Mouse (Mus musculus) Muller cell, postnatal 12 days (primary cell): ENCODE data around the gene Xpo6.
A peak's percentile ranks its signal among the peaks of the same experiment; 100 is the strongest.

Source experiments
- DNase-seq: peaks from one replicate; pipeline ENCODE4 v3.0.0-alpha.2; 2015; ENCODE audit errors: inconsistent ontology term

Gene Xpo6

DNA sequence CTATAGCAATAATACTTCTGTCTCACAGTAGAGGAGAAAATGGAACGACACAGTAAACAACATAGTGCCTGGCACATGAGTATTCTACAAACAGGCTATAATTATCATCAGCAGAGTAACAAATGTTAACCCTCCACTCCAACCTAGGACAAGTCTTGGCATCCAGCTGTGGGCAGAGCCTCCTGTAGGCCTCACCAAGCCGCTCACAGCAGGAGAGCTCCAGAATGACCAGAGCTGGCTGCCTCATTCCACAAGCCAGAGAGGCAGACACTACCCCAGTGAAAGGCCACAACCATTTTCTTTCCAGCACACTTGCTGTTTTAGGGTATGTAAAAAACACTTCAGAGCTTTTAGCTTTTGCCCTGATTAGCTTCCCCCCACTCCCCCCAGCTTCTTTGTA, 72.6 kb downstream of the Xpo6 start:
- no peak for DNase-seq

DNA sequence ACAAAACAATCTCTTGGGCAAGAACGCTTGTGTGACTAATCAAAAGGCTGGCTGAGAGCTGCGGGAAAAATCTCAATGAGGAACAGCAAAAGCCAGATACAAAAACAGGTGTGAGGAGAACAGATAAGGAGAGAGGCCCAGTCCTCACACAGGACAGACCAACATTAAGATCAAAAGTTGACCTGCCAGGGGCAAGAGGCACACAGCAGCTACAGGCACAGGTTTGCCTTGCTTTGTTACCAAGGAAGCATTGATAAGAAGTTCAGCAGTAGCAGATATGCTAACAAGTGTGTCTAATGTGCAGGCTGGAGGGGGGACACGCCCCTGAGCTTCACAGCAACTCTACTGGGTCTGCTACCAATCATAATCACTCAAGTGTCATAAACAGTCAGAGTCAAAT, 73.8 kb downstream of the Xpo6 start:
- DNase-seq, result no peak

DNA sequence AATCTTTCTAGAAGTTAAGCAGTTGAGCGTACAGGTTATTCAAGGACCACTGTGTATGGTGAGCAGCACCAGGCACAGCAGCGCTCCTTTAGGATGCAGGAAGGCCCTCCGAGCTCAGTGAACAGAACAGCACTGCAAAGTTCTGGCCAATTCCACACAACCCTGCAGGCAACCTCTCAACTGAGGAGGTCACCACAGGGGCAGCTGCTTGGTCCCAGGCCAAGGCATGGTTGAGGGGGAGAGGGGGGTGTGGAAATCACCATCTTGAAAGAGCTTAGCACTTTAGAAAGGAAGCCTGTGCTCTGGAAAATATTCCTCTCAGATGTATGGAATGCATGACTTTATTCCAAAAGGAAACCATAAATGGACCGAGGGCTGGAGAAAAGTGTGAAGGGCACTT, 78.8 kb downstream of the Xpo6 start:
- peak; percentile 40 for DNase-seq

DNA sequence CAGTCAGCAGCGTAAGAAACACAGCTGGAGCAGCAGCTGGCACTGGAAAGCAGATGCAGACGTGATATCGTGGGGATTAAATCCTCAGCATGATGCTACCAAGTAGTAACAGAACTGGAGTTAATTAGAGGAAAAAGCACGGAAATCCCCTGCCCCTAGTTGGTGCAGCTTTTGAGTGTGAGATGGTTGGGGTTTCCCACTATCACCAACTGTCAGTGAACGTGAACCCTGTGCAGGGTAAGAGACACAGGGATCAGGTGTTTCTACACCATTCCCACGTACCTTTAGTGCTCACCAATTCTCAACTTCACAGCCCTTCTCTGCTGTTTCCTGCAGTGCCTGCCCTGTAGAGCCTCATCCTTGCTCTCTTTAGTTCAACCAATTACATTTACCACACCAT, 80.5 kb downstream of the Xpo6 start:
- DNase-seq, result no peak

DNA sequence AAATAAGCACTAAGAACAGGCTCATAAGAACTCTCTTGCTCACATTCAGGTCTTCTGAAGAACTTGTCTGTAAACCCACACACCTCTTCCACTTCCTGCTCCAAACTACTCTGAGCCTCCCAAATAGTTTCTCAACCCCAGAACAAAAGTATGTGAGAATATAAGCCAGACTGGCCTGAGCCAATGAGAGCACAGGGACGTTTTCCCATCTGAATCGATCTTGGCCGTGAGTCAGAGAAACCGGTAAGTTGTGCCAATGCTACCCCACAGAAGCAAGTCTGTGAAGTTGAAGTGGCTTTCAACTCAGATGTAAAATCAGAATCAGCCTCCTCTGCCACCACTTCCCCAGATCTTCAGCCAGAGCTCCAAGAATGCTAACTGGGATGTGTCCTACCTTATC, 87.0 kb downstream of the Xpo6 start:
- no peak for DNase-seq

DNA sequence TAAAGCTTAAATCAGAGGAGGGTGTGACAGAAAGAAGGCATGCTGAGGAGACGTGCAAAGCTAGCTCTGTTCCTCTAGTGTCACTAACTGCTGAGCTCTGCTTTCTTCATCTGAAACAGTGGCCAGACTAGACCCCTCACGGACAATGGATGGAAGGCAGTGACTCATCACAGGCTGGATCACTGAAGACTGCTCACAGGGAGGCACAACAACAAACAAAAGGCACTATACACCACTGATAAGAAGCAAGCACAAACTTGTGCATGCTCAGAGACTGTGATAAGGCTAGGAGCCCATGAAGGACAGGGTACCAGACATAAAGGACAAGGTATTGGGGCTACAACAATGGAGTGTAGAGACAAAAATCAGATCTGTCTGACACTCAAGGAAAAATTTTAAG, 89.1 kb downstream of the Xpo6 start:
- no peak for DNase-seq

DNA sequence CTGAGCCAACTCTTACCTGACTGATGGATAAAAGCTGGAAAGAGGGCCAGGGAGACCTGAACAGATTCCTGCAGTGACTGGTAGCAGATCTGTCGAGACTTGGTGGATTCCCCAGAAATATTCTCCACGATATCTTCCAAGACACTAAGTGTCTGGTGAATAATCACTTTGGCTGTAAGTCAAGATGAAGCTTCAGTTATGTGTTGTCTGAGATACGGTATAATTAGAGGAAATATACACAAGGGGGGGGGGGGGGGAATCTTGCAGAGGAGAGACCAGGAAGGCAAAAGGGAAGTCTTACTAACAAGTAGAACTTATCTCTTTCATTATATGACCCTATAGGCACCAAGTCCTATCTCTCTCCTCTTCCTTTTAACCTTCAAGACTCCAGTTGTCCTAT, 90.4 kb downstream of the Xpo6 start:
- DNase-seq, result no peak

DNA sequence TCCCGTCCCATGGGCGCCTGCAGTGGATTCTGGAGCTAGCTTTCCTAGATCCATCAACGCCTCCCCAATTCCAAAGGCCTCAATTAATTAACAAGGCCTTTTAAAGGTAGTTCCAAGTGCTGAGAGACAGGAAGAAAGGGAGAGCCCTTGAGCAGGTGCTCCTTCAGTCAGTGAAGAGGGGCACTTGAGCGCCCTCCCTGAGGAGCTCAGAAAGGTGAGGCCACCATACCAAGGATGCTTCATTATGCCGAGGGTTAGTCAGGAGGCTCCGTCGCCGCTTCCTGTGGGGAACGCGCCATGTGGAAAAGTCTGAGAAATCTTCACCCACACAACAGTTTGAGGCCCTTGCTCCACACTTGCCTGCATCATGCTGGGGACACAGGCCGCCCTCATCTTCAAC, 99.9 kb downstream of the Xpo6 start:
- no peak for DNase-seq

DNA sequence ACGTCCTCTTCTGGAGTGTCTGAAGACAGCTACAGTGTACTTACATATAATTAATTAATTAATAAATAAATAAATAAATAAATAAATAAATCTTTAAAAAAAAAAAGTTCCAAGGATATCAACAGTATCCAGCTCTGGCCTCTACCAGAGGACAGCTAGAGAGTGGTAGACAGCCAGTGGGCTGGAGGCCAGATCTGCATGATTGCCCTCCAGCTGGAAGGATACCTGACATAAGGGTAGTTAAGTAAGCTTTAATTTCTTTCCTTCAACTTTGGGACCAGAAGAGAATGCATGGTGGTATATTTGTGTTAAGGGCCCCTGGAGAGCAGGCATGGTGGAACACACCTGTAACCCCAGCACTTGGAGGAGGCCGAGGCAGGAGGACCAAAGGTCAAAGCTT, 100.5 kb downstream of the Xpo6 start:
- DNase-seq, result no peak

DNA sequence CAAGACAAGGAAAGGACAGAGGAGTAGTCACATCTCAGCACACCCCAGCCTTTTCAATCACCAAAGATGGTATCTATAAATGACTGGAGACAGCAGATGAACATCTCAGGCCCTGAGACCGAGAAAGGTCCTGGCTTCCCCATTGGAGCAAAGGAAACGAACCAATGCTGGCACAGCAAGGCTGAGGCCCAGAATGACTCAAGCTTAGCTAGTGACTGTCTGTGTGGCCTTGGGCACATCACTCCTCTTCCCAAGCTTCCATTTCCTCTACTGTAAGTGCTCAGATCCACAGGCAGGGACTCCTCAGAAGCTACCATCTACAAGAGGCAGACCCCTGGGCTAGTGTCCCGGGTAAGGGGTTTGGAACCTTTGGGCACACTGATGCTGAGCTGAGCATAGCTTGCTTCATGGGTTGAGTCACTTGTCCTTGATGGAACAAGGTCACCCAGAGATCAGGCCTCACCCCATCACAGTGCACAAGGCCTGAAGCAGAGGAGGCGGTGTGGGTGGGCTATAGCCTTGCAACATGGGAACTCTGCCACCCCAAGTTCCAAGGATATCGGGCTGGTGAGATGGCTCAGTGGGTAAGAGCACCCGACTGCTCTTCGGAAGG, 101.0 kb downstream of the Xpo6 start:
- no peak for DNase-seq

DNA sequence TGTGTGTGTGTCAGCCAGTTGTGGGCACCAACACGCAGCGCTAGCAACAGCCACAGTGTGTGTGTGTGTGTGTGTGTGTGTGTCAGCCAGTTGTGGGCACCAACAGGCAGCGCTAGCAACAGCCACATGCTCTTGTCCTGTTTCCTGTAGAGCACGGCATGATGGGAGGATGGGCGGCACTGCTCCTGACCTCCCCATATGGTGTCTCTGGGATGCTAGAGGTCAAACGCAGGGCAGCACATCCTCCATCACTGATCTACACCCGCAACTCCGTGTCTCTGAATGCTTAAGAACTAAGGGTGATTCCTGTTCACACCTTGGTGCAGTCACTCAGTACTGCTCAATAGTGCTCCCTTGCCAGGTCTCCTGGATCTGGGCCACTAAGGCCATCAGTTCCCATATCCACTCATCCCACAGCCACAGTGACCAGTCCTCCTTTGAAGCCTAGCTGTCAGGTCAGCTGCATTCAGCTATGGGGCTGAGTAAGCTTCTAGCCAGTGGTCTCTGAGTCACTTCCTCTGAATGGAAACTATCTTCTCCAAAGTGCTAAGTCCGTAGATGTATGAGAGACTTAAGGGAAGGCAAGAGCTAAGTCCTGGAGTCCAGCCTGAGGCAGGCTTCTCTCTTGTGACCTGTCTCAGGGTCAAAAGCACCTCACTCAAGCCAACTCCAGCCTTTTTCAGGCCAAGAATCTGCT, 102.9 kb downstream of the Xpo6 start:
- DNase-seq, result peak; percentile 51

DNA sequence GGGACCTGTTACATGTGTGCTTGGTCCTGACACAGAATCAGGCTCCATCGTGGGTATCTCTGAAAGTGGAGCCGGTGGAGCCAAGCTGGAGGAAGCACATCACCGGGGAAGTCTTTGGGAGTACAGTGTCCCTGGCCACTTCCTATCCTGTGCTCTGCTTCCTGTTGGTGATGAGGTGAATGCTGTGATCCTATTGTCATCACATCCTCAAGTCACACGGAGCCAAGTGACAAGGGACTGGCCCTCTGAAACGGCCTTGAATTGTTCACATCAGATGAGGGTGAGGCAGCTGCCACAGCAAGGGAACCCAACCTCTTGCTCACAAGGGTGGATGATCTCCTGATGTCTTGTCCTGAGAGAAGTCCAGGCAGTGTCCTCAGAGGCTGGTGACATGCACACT, 103.7 kb downstream of the Xpo6 start:
- DNase-seq, result no peak

DNA sequence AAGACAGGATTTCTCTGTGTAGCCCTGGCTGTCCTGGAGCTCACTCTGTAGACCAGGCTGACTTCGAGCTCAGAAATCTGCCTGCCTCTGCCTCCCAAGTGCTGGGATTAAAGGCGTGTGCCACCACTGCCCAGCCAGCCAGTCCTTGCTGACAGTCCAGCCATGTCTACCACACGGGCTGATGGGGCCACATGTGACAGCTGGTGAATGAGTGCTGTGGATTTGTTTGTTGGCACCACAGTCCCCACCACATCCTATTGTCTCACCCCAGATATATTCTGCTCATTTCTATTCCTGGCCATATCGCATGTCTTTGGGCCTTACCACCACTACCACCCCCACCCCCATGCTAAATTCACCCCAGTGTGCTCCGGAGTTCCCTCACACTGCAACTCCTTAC, 105.6 kb downstream of the Xpo6 start:
- DNase-seq, result no peak

DNA sequence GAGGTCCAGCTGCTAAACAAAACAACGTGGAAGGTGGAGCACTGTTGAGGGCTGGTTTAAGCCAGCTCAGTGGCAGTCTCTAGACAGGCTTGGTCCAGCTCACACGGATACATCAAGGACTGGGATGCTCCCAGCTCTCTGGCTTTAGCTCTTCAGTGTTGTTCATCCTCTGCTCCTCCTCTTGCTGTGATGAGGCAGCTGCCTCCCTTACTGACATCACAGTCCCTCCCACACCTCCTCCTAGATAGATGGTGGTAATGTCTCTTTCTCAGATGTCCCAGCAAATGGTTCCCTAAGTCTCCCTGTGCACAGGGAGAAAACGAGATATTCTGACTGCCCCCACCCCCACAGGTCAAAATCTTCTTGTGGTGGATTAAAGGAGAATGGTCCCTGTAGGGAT, 107.1 kb downstream of the Xpo6 start:
- DNase-seq, result no peak

DNA sequence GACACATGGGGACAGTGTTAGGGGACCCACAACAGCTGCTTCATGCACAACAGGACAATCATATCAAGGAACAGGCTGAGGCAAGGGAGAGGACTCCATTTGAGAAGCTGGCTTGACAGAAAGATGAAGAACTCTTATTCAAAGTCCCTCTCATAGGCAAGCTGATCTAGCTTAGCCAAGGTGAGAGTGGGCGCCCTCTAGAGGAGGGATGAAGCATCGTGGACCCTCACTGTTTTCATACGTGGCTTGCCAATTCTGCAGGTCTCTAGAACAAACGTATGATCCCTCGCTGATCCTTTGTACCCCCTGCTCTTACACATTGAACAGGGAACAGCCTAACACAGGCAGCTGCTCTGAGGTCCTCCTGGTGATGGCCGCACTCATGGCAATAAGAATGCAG, 110.5 kb downstream of the Xpo6 start:
- DNase-seq, result no peak

DNA sequence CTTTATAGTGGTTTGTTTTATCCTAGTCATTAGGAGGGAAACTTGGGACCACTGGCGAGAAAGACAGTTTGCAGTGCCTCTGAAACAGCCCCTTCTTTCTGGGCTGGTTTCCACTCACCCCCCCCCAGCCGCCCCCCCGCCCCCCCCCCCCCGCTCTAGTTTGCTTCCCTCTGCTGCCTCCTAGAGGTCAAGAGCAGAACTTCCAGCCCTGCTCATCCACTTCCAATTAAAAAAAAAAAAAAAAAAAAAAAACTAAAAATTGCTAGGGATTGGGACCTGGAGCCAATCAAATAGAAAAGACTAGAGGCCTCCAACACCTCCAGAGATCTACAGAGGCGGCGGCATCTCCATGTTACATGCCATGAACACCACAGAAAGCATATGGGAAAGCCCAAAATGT, 112.1 kb downstream of the Xpo6 start:
- DNase-seq, result no peak

DNA sequence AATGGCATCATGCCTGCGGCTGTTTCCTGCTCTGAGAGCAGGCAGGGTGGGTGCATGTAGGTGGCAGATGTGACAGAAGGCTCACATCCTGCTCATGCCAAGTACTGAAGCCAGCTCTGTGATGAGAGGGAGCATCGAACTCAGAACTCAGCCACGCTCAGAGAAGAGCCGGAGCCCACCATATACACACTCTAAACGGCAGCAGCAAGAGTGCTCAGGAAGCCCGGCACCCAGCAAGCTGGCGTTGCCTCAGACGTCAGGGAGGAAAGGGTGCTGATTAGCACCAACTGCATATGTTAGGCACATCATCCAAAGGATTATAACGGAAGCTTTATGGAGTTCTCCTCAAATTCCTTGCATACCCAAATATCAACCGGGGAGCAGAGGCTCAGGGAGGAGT, 112.7 kb downstream of the Xpo6 start:
- DNase-seq, result no peak

DNA sequence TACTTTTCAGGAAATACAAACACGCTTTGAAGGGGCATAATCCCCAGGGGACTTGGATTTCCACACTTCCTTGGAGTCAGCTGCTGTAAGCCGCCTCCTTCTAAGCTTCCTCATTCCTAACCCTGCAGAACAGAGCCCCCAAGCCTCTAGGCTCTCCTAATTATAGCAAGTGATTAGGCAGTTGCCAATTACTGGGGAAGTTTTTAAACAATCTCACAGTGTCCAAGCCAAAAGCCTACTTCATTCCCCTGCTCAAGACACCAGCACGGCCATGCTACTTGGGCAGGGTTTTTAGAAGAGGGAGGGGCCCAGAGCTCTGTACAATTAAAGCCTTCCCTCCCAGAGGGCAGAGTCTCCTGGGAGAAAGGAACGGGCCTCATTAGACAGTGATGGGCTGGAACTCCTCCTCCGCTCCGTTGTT, 114.0 kb downstream of the Xpo6 start:
- DNase-seq, result peak; percentile 72

DNA sequence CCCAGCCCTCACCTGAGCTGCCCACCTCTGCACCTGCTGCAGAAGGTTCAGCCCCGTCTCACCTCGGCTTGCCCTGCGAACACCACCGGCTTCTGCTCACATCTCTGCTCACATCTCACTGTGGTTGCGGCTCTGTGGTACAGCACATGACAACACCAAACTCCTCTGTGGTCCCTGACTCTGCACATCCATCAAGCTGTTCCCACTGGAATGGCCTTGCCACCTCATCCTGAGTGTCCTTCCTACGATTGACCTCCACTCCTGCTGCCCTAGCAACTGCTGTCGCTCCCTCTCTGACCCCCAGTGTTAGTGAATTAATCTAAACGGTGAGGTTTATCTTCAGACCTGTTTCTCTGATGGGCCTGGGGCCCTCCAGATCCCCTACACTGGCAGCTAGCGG, 115.1 kb downstream of the Xpo6 start:
- DNase-seq, result no peak

DNA sequence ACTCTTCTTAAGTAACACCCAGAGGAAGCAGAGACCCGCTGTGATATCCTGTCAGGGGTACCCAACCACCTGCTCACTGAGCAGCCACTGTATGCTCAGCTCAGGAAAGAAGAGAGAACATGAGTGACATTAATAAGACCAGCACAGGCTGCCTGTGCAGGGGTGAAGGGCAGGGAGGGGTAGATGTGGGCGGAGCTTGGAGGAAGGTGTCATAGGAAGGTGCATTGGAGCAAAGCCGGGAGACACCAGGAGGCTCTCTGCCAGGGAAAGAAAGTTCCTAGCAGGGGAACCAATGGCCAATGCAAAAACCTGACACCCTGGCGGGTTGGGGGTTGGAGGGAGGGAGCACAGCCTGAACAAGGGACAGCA, 116.3 kb downstream of the Xpo6 start:
- no peak for DNase-seq

DNA sequence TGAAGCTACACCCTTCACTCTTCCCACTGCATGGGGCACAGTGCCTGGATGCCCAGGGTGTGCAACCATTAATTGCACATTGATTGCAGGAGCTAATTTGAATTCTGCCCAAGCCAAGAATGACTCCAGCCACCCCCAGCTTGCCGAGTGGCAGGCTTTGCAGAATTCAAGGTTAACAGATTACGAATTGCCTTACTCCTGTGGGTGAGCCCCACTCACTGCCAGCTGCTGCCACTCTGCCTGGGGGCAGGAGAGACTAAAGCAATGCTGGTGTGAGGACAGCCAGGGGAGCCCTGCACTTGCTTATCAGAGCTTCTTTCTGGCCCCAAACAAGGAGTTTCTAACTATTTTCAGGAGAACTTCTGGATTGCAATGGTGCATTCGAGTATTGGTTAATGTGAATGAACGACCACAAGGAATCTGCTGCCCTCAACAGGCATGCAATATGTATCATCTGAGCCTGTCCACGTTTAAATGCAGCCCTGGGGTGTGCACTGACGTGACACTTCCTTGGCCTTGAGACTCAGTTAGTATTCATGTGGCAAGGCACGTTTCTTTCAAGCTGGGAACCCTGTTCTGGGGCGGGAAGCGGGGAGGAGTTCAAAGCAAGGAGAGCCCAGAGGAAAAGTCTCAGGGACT, 116.8 kb downstream of the Xpo6 start:
- DNase-seq, result no peak

DNA sequence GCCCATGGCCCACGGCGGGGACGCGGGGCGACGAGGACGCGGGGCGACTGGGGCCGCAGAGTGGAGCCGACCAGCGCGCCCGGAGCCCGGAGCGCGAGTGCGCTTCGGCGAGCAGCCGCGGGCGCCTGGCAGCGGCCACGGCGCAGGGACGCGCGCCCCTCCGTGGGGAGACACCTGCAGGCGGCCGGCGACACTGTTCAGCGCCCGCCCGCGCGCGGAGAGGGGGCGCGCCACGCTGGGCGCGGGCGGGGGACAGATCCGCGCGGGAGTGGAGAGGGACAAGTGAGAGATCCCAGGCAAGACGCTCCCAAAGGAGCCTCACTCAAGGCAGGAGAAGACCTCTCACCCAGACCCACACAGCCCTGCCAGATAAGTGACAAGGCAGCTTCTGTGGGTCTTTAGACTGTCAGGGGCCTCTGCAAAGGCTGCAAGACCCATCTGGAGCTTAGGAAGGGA, 118.0 kb downstream of the Xpo6 start, which contains the start of gene Gsg1l:
Gsg1l (minus strand) TSS at position 126 of the 456 bp plus-strand sequence.
- DNase-seq, result no peak

DNA sequence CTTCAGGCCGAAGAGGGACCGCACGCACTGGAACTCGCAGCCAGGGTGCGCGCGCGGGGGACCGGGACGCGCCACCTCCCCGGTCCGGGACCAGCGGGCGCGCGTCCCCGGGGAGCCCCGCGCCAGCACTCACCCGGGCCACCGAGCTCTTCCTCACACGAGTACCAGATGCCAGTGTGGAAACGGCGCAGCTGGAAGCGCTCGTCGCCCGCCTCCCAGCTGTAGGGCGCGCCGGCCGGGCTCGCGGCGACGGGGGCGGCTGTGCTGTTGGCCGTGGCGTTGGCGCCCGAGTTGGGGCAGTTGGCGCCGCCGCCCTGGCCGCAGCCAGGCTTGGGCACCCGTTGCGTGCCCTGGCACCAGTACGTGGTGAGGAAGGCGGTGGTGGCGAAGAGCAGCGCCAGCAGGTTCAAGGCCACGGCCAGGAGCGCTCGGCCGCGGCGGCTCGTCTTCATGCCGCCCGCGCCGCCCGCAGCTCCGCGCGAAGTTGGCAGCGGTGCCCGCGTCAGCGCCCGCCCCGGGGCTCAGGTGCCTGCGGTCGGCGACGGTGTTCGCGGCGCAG, 118.5 kb downstream of the Xpo6 start:
- DNase-seq, result no peak
